Mouse (Mus musculus): ENCODE measurements around the gene Ptprm. TPM values are rescaled to one million over a fixed set of nuclear protein-coding genes. Genes with fewer than 3 reads are reported as not detected.

Ptprm gene
- polyA plus RNA-seq, 1 experiment from 2014 or later, result 10.4 TPM

- WGBS, result 48% methylated on average over 26 of the region's 26 CpGs
- H3K4me3 ChIP-seq (ENCODE audit: low read depth, low read length), result no peak overlapping the region
- DNase-seq (ENCODE audit: low spot score) (no peak), ATAC-seq (ENCODE audit: insufficient number of reproducible peaks, low FRiP score, low TSS enrichment, low read depth) (no peak)
- H3K27ac ChIP-seq (replicated peaks; ENCODE audit: low read depth, low read length), result no peak overlapping the region
- H3K9ac ChIP-seq (ENCODE audit: low read length), result no peak overlapping the region
- H3K27me3 ChIP-seq (ENCODE audit: control insufficient read depth, insufficient read depth, low read length), result peaks cover 6% of the 10 kb centered on the region; the same call in 1 of the 2 replicates
- H3K4me2 ChIP-seq (ENCODE audit: low read depth, severe bottlenecking), result no peak overlapping the region
- no peaks in the 10 kb centered on the region for H3K9me3 ChIP-seq (ENCODE audit: control insufficient read depth, low read length)
- no peaks in the 10 kb centered on the region for H3K36me3 ChIP-seq (ENCODE audit: control insufficient read depth, insufficient read depth, low read length)
- H3K4me1 ChIP-seq (ENCODE audit: control insufficient read depth, insufficient read depth, low read length), result peaks cover 2% of the 10 kb centered on the region; the same call in 1 of the 2 replicates
Observed at GRCm38 (mm10) chr17:66761326-66762296, 592.6 kb downstream of the Ptprm start.

- Histone ChIP-seq H3K4me1 (ENCODE audit: control insufficient read depth, insufficient read depth, low read length) (peaks cover 4% of the 10 kb centered on the region; the same call in 1 of the 2 replicates), H3K27ac (replicated peaks; ENCODE audit: low read depth, low read length) (no peak overlapping the region), H3K9ac (ENCODE audit: low read length) (no peak overlapping the region), H3K9me3 (ENCODE audit: control insufficient read depth, low read length) (no peaks in the 10 kb centered on the region), H3K27me3 (ENCODE audit: control insufficient read depth, insufficient read depth, low read length) (peaks cover 9% of the 10 kb centered on the region; the same call in 1 of the 2 replicates), H3K4me3 (ENCODE audit: low read depth, low read length) (no peak overlapping the region), H3K36me3 (ENCODE audit: control insufficient read depth, insufficient read depth, low read length) (no peaks in the 10 kb centered on the region), H3K4me2 (ENCODE audit: low read depth, severe bottlenecking) (no peak overlapping the region)
- DNase-seq (ENCODE audit: low spot score) (peak; percentile 43), ATAC-seq (ENCODE audit: insufficient number of reproducible peaks, low FRiP score, low TSS enrichment, low read depth) (no peak)
- 32% methylated on average over 10 of the region's 10 CpGs for WGBS
Observed at GRCm38 (mm10) chr17:66757025-66757511, 597.2 kb downstream of the Ptprm start.

- ATAC-seq (ENCODE audit: insufficient number of reproducible peaks, low FRiP score, low TSS enrichment, low read depth) (no peak), DNase-seq (ENCODE audit: low spot score) (no peak)
- no peaks in the 10 kb centered on the region for H3K36me3 ChIP-seq (ENCODE audit: control insufficient read depth, insufficient read depth, low read length)
- H3K4me3 ChIP-seq (ENCODE audit: low read depth, low read length), result no peak overlapping the region
- H3K27ac ChIP-seq (replicated peaks; ENCODE audit: low read depth, low read length), result no peak overlapping the region
- H3K9me3 ChIP-seq (ENCODE audit: control insufficient read depth, low read length), result no peaks in the 10 kb centered on the region
- H3K4me1 ChIP-seq (ENCODE audit: control insufficient read depth, insufficient read depth, low read length), result peaks cover 4% of the 10 kb centered on the region; the same call in 1 of the 2 replicates
- WGBS, result 53% methylated on average over 9 of the region's 9 CpGs
- no peak overlapping the region for H3K9ac ChIP-seq (ENCODE audit: low read length)
- H3K27me3 ChIP-seq (ENCODE audit: control insufficient read depth, insufficient read depth, low read length), result peaks cover 9% of the 10 kb centered on the region; the same call in 1 of the 2 replicates
- H3K4me2 ChIP-seq (ENCODE audit: low read depth, severe bottlenecking), result no peak overlapping the region
Observed at GRCm38 (mm10) chr17:66756500-66756899, 597.8 kb downstream of the Ptprm start.

GRCm38 (mm10) chr17:66755191-66755654 lies 599.0 kb downstream of the Ptprm start:
- Histone ChIP-seq H3K27me3 (ENCODE audit: control insufficient read depth, insufficient read depth, low read length) (peaks cover 9% of the 10 kb centered on the region; the same call in 1 of the 2 replicates), H3K36me3 (ENCODE audit: control insufficient read depth, insufficient read depth, low read length) (no peaks in the 10 kb centered on the region), H3K4me2 (ENCODE audit: low read depth, severe bottlenecking) (no peak overlapping the region), H3K9me3 (ENCODE audit: control insufficient read depth, low read length) (no peaks in the 10 kb centered on the region), H3K27ac (replicated peaks; ENCODE audit: low read depth, low read length) (no peak overlapping the region), H3K4me1 (ENCODE audit: control insufficient read depth, insufficient read depth, low read length) (peaks cover 4% of the 10 kb centered on the region; the same call in 1 of the 2 replicates), H3K9ac (ENCODE audit: low read length) (no peak overlapping the region), H3K4me3 (ENCODE audit: low read depth, low read length) (no peak overlapping the region)
- no peak for ATAC-seq (ENCODE audit: insufficient number of reproducible peaks, low FRiP score, low TSS enrichment, low read depth)
- DNase-seq (ENCODE audit: low spot score), result peak; percentile 78
- WGBS, result 9% methylated on average over 3 of the region's 3 CpGs

- DNase-seq (ENCODE audit: low spot score) (no peak), ATAC-seq (ENCODE audit: insufficient number of reproducible peaks, low FRiP score, low TSS enrichment, low read depth) (no peak)
- peaks cover 7% of the 10 kb centered on the region; the same call in 1 of the 2 replicates for H3K27me3 ChIP-seq (ENCODE audit: control insufficient read depth, insufficient read depth, low read length)
- no peaks in the 10 kb centered on the region for H3K9me3 ChIP-seq (ENCODE audit: control insufficient read depth, low read length)
- no peak overlapping the region for H3K9ac ChIP-seq (ENCODE audit: low read length)
- H3K27ac ChIP-seq (replicated peaks; ENCODE audit: low read depth, low read length), result no peak overlapping the region
- WGBS, result 67% methylated on average over 9 of the region's 9 CpGs
- H3K36me3 ChIP-seq (ENCODE audit: control insufficient read depth, insufficient read depth, low read length), result no peaks in the 10 kb centered on the region
- peaks cover 4% of the 10 kb centered on the region; the same call in 1 of the 2 replicates for H3K4me1 ChIP-seq (ENCODE audit: control insufficient read depth, insufficient read depth, low read length)
- no peak overlapping the region for H3K4me3 ChIP-seq (ENCODE audit: low read depth, low read length)
- H3K4me2 ChIP-seq (ENCODE audit: low read depth, severe bottlenecking), result no peak overlapping the region
Observed at GRCm38 (mm10) chr17:66754208-66754865, 599.9 kb downstream of the Ptprm start.

GRCm38 (mm10) chr17:66751746-66752145 lies 602.5 kb downstream of the Ptprm start:
- no peak overlapping the region for H3K4me3 ChIP-seq (ENCODE audit: low read depth, low read length)
- no peak overlapping the region for H3K27ac ChIP-seq (replicated peaks; ENCODE audit: low read depth, low read length)
- 93% methylated on average over 8 of the region's 8 CpGs for WGBS
- ATAC-seq (ENCODE audit: insufficient number of reproducible peaks, low FRiP score, low TSS enrichment, low read depth) (no peak), DNase-seq (ENCODE audit: low spot score) (no peak)
- H3K27me3 ChIP-seq (ENCODE audit: control insufficient read depth, insufficient read depth, low read length), result 0 out of 2 replicates have a peak, but pooled peaks cover 3% of the 10 kb centered on the region
- peaks cover 3% of the 10 kb centered on the region; the same call in 1 of the 2 replicates for H3K4me1 ChIP-seq (ENCODE audit: control insufficient read depth, insufficient read depth, low read length)
- no peaks in the 10 kb centered on the region for H3K36me3 ChIP-seq (ENCODE audit: control insufficient read depth, insufficient read depth, low read length)
- H3K9ac ChIP-seq (ENCODE audit: low read length), result no peak overlapping the region
- H3K9me3 ChIP-seq (ENCODE audit: control insufficient read depth, low read length), result no peaks in the 10 kb centered on the region
- H3K4me2 ChIP-seq (ENCODE audit: low read depth, severe bottlenecking), result no peak overlapping the region

GRCm38 (mm10) chr17:66750481-66751206 lies 603.6 kb downstream of the Ptprm start:
- Histone ChIP-seq H3K4me3 (ENCODE audit: low read depth, low read length) (no peak overlapping the region), H3K4me2 (ENCODE audit: low read depth, severe bottlenecking) (no peak overlapping the region), H3K27me3 (ENCODE audit: control insufficient read depth, insufficient read depth, low read length) (0 out of 2 replicates have a peak, but pooled peaks cover 3% of the 10 kb centered on the region), H3K27ac (replicated peaks; ENCODE audit: low read depth, low read length) (no peak overlapping the region), H3K9ac (ENCODE audit: low read length) (no peak overlapping the region), H3K9me3 (ENCODE audit: control insufficient read depth, low read length) (no peaks in the 10 kb centered on the region), H3K4me1 (ENCODE audit: control insufficient read depth, insufficient read depth, low read length) (no peaks in the 10 kb centered on the region), H3K36me3 (ENCODE audit: control insufficient read depth, insufficient read depth, low read length) (no peaks in the 10 kb centered on the region)
- no peak for DNase-seq (ENCODE audit: low spot score)
- no peak for ATAC-seq (ENCODE audit: insufficient number of reproducible peaks, low FRiP score, low TSS enrichment, low read depth)
- 79% methylated on average over 4 of the region's 4 CpGs for WGBS

Measured in limb, embryonic 11.5 days (tissue).